Mouse (Mus musculus) ZHBTc4 (cell line): ENCODE measurements around the gene Olfr684.

ENCODE experiments used
- DNase-seq: peaks from one replicate; pipeline ENCODE4 v3.0.0-alpha.2; 2011; ENCODE audit warnings: low read depth, low spot score

The Olfr684 gene

DNA sequence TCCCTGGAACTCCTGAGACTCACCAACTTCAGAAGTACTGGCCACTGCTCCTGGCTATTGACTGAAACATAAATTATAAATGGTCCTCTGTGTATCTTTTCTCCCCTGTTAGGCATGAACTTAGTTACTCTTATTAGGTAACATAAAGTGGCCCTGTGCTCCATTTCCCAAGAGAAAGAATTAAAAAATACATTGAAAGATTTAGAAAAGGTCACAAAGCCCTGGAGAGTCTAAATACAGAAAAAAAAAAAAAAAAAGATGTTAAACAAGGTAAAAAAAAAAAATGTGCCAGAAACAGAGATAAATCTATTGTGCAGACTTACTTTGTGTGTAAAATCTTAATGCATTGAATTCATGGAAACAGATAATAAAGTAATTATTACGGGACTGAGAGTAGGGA, at the start of gene Olfr684:
Olfr684 (minus strand) TSS at position 101 of the 400 bp plus-strand sequence.
- no peak for DNase-seq

DNA sequence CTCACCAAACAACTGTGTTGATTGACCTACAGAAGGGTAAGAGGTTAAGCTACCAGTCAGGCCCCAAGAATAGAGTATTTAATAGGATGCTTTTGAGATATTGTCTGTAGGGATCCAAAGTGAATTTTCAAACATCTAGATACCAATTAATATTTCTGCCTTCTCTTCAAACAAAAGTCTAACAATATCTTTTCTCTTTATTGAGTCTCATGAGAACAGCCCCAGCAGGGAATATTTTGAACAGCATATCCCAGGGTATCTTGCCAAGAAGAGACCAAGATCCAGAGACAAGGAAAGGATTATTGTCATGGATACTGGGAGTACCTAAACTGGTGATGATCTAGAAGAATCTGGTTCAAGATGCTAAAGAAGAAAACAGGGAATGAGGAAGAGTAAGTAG, 43.9 kb upstream of the Olfr684 start, which contains the start of gene Olfr686:
Olfr686 (minus strand) TSS at position 101 of the 400 bp plus-strand sequence.
- DNase-seq, result no peak

DNA sequence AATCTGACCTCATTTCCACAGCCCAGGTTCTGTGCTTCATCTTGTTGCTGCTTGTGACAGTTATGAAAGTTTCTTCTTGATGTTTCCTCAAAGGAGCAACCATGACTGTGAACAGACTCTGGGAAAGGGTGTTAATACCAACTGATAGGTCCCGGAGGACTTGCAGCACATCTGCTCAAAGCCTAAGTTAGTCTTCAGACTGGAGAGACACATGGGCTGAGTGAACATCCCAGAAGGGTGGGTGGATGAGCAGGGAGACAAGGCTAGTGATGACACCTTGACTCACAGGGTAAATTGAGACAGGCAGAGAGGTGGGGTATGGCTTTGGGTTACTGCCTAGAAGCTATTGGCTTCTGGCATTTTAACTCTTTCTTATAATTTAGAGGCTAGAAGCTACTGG, 22.5 kb upstream of the Olfr684 start, which contains the start of gene Olfr685:
Olfr685 (minus strand) TSS at position 101 of the 400 bp plus-strand sequence.
- no peak for DNase-seq

DNA sequence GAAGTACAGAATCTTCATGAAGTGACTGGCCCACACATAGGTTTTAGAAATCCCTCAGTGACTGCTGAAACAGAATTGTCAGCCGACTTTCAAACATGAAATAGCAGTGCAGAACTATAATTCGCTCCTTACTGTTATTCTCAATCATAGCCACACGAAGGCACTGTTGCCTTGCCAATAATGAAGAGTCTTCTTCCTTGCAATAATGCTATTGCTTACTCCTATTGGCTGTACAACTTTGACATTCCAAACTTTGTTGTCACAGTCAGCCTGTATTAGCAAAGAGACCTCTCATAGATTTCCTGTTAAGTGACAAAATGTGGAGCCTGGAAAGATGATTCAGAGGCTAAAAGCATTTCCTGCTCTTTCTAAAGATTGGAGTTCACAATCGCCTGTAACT, 7.3 kb upstream of the Olfr684 start:
- peak; percentile 14 for DNase-seq

DNA sequence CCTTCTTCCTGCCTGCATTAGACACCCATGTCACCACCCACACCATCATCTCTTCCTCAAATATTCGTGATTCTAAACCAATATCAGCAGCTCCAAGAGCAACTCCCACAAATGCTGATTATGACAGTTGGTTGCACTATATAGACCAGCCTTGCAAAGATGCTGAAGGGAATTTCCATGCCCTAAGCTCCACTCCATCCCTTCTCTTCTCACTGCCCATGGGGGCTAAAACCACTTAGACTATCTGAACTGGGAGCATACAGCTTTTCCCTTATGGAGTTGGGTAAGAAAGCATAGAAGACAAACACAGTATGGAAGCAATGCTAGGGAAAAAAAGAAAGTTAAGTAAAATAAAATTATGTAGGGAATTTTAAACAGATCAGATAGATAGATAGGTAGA, 16.5 kb downstream of the Olfr684 start, which contains the start of gene Olfr683:
Olfr683 (minus strand) TSS at position 101 of the 400 bp plus-strand sequence.
- DNase-seq, result no peak

DNA sequence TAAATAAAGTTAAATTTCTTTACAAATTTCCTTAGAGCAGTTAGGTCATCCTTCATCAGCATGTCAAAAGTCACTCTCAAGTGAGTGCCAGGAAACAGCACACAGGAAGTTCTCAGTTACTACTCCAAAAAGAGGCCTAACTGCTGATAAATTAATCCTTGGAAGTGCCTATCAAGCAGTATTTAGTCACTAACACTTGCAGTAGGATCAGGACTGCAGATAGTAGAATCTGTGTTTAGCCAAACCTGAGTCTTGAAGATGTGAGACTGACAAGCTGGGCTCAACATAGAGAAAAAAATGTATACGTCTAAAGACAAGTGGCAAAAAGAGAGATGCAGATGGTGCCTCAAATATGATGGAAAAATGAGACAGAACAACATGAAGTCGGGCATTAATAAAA, 22.2 kb downstream of the Olfr684 start:
- DNase-seq, result no peak

DNA sequence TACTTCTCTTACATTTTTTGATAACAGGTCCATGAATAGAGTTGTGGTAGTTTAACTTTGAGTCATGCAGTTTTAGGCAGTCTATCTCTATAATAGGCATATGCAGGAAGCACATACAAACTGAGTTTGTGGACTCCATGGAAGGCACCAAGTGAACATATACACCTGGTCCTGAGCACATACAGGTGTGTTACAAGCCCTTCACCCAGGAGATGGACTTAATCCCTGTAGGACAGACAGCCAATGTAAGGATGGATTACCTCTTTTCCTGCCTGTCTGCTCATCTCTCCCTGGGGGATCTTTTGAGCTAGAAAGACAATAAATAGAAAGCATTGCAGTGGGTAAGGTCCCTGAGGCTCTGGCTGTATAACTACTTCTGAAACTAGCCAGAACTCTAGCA, 46.9 kb downstream of the Olfr684 start, which contains the start of gene Olfr681:
Olfr681 (plus strand) TSS at position 301 of the 400 bp plus-strand sequence.
- no peak for DNase-seq
